ENCODE assay signal across 13 mouse cellular contexts in genomic region chr9:63971557-63971956, GRCm38 (mm10). TPM values are rescaled to one million over a fixed set of nuclear protein-coding genes. Genes with fewer than 3 reads are reported as not detected.
DNase-seq lines count a peak whose midpoint lies in the region; ATAC-seq lines count a peak whose summit lies in the region.
"Had no signal": no experiment of that assay in that cellular context is flagged by ENCODE, and none has a peak within 500 bp of the region (broad histone marks: within the 10 kb centered on the region; RNA-seq: fewer than 3 reads in every experiment).

No protein-coding gene starts in this region.

- H3K4me1 ChIP-seq in heart, embryonic 12.5 days (replicated peaks): peaks cover 99% of the 10 kb centered on the region
- H3K4me1 ChIP-seq in limb, embryonic 12.5 days (replicated peaks): peaks cover 93% of the 10 kb centered on the region
- H3K4me1 ChIP-seq in limb, embryonic 10.5 days: peaks cover 90% of the 10 kb centered on the region
- H3K4me1 ChIP-seq in heart, embryonic 16.5 days (ENCODE audit: control insufficient read depth, insufficient read depth, low read length): peaks cover 94% of the 10 kb centered on the region

- peak overlapping the region; percentile 88 for H3K27ac ChIP-seq in heart, embryonic 12.5 days (ENCODE audit: poor library complexity, severe bottlenecking)
- H3K27ac ChIP-seq in limb, embryonic 12.5 days: 0 out of 2 replicates have a peak overlapping the region, but pooled peaks have one; percentile 7
- H3K27ac ChIP-seq in limb, embryonic 10.5 days: no peak overlapping the region
- peak overlapping the region; percentile 86 for H3K27ac ChIP-seq in heart, embryonic 16.5 days (ENCODE audit: low read length)
- H3K27ac ChIP-seq: neural tube, embryonic 12.5 days had no signal

- WGBS in heart, embryonic 12.5 days: 26% methylated on average over 4 of the region's 4 CpGs
- 50% methylated on average over 4 of the region's 4 CpGs for WGBS in limb, embryonic 12.5 days
- WGBS in limb, embryonic 10.5 days: 55% methylated on average over 4 of the region's 4 CpGs
- 39% methylated on average over 4 of the region's 4 CpGs for WGBS in heart, embryonic 16.5 days

- H3K27me3 ChIP-seq in heart, embryonic 12.5 days (replicated peaks): no peaks in the 10 kb centered on the region
- H3K27me3 ChIP-seq in limb, embryonic 12.5 days: no peaks in the 10 kb centered on the region
- H3K27me3 ChIP-seq in limb, embryonic 10.5 days (ENCODE audit: low read depth, poor library complexity, severe bottlenecking): no peaks in the 10 kb centered on the region
- no peaks in the 10 kb centered on the region for H3K27me3 ChIP-seq in heart, embryonic 16.5 days (ENCODE audit: control insufficient read depth, insufficient read depth, low read length)
- H3K27me3 ChIP-seq: neural tube, embryonic 12.5 days had no signal

- no peak for ATAC-seq in heart, embryonic 12.5 days (ENCODE audit: insufficient number of reproducible peaks, low FRiP score)
- ATAC-seq in limb, embryonic 12.5 days (ENCODE audit: insufficient number of reproducible peaks, insufficient read depth, low FRiP score, low TSS enrichment, low read depth): no peak
- no peak for ATAC-seq in heart, embryonic 16.5 days (replicated peaks; ENCODE audit: extremely low read depth, insufficient read depth, low FRiP score)
- no peak for ATAC-seq in cerebellum, adult (ENCODE audit: insufficient number of reproducible peaks, low FRiP score, low TSS enrichment)
- ATAC-seq: liver, embryonic 12.5 days had no signal

- H3K36me3 ChIP-seq in heart, embryonic 12.5 days: peaks cover 15% of the 10 kb centered on the region
- peaks cover 22% of the 10 kb centered on the region for H3K36me3 ChIP-seq in limb, embryonic 12.5 days
- peaks cover 43% of the 10 kb centered on the region for H3K36me3 ChIP-seq in limb, embryonic 10.5 days
- H3K36me3 ChIP-seq in heart, embryonic 16.5 days (ENCODE audit: control insufficient read depth, insufficient read depth): no peaks in the 10 kb centered on the region
- H3K36me3 ChIP-seq: neural tube, embryonic 12.5 days had no signal

- DNase-seq in heart, postnatal 14 days: no peak
- no peak for DNase-seq in limb, embryonic 10.5 days (ENCODE audit: low spot score)
- peak; percentile 80 for DNase-seq in ES-CJ7 (ENCODE audit: low read depth, low spot score)
- DNase-seq: adrenal gland, adult 8-10 months; cerebellum, postnatal 10 days; thymus, adult 18-20 months had no signal

- no peak overlapping the region for H3K4me3 ChIP-seq in heart, embryonic 12.5 days
- no peak overlapping the region for H3K4me3 ChIP-seq in limb, embryonic 12.5 days (replicated peaks)
- no peak overlapping the region for H3K4me3 ChIP-seq in limb, embryonic 10.5 days
- H3K4me3 ChIP-seq in heart, embryonic 16.5 days (ENCODE audit: low read length): no peak overlapping the region
- H3K4me3 ChIP-seq: liver, embryonic 12.5 days; neural tube, embryonic 12.5 days had no signal

- intact Hi-C loops in heart, postnatal 14 days (cut with DNase I): loop anchor here (5.0 kb wide), 1 partner anchor 51 kb away; the partner anchor contains the start of gene Smad6

- no peak overlapping the region for H3K4me2 ChIP-seq in heart, embryonic 12.5 days
- no peak overlapping the region for H3K4me2 ChIP-seq in limb, embryonic 12.5 days
- H3K4me2 ChIP-seq in heart, embryonic 16.5 days (ENCODE audit: low read depth, low read length): no peak overlapping the region
- H3K4me2 ChIP-seq: neural tube, embryonic 12.5 days had no signal

- H3K9me3 ChIP-seq in heart, embryonic 12.5 days (replicated peaks): no peaks in the 10 kb centered on the region
- H3K9me3 ChIP-seq in limb, embryonic 12.5 days: no peaks in the 10 kb centered on the region
- no peaks in the 10 kb centered on the region for H3K9me3 ChIP-seq in limb, embryonic 10.5 days (replicated peaks)
- H3K9me3 ChIP-seq in heart, embryonic 16.5 days (replicated peaks; ENCODE audit: control insufficient read depth, low read length): no peaks in the 10 kb centered on the region
- H3K9me3 ChIP-seq: liver, embryonic 12.5 days; neural tube, embryonic 12.5 days had no signal

- H3K9ac ChIP-seq in heart, embryonic 12.5 days: peak overlapping the region; percentile 52
- H3K9ac ChIP-seq in limb, embryonic 12.5 days (replicated peaks): no peak overlapping the region
- H3K9ac ChIP-seq in heart, embryonic 16.5 days (ENCODE audit: low read length): no peak overlapping the region
- H3K9ac ChIP-seq: liver, embryonic 12.5 days; neural tube, embryonic 12.5 days had no signal

RNA-seq across cellular contexts. Expression of gene Smad6, which starts 50.3 kb away (rescaled TPM):
- polyA plus RNA-seq in heart, embryonic 12.5 days (2016; fragmentation: Nextera tagmentation; extraction: Ambion mirVana): 56.2 and 62.8 TPM in 2 replicates
- 10 to 100 TPM; 13.6 to 15.5 TPM for total RNA-seq in heart, postnatal 14 days (2021)
- polyA plus RNA-seq in limb, embryonic 12.5 days (2016; fragmentation: Nextera tagmentation; extraction: Ambion mirVana): 23.5 and 23.9 TPM in 2 replicates
- 10.9 and 11.4 TPM in 2 replicates for polyA plus RNA-seq in limb, embryonic 10.5 days (2016; fragmentation: Nextera tagmentation; extraction: Ambion mirVana)
- polyA plus RNA-seq in heart, embryonic 16.5 days (2015; fragmentation: Nextera tagmentation; extraction: Ambion mirVana): 12.8 and 13.7 TPM in 2 replicates
- total RNA-seq: CH12.LX had no signal
